Mouse (Mus musculus): ENCODE results near the gene Setx. TPM values are rescaled to one million over a fixed set of nuclear protein-coding genes. Genes with fewer than 3 reads are reported as not detected.
A peak's percentile ranks its signal among the peaks of the same experiment; 100 is the strongest.

Setx gene
- polyA plus RNA-seq, 1 experiment, result 16.8 TPM

DNA sequence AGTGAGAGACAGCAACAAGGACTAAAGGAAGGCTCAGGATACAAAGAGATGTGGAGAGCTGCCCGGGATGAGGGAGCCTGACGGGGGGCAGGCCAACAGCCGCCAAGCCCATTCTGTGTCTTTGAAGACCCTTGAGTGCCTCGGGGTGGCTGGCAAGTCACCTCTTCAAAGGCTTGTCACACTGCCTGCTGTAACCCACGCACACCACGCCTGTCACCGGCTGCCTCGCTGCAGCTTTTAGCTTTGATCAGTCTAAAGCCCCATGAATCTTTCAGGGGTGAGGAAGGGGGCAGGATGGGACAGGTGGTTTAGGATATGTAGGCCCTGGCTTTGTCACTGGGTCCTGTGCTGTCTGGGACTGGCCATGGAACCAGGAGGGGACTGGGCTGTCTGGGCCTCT is 82.2 kb downstream of the Setx start:
- WGBS, result 67% methylated on average over 8 of the region's 8 CpGs
- TF ChIP-seq POLR2A (IDR thresholded peaks at IDR 0.05; ENCODE audit: borderline replicate concordance, insufficient read depth, low read length) (no peak), CTCF (IDR thresholded peaks at IDR 0.05; ENCODE audit: borderline replicate concordance, insufficient read depth, low read depth, low read length) (no peak)
- Histone ChIP-seq H3K27ac (ENCODE audit: insufficient read depth, low read length) (no peak overlapping the region), H3K4me1 (ENCODE audit: control insufficient read depth, insufficient read depth, low read length) (peaks cover 18% of the 10 kb centered on the region), H3K4me3 (replicated peaks; ENCODE audit: insufficient read depth, low read depth, low read length) (no peak overlapping the region), H3K27me3 (ENCODE audit: control insufficient read depth, insufficient read depth, low read length) (no peaks in the 10 kb centered on the region)
- DNase-seq, result no peak

DNA sequence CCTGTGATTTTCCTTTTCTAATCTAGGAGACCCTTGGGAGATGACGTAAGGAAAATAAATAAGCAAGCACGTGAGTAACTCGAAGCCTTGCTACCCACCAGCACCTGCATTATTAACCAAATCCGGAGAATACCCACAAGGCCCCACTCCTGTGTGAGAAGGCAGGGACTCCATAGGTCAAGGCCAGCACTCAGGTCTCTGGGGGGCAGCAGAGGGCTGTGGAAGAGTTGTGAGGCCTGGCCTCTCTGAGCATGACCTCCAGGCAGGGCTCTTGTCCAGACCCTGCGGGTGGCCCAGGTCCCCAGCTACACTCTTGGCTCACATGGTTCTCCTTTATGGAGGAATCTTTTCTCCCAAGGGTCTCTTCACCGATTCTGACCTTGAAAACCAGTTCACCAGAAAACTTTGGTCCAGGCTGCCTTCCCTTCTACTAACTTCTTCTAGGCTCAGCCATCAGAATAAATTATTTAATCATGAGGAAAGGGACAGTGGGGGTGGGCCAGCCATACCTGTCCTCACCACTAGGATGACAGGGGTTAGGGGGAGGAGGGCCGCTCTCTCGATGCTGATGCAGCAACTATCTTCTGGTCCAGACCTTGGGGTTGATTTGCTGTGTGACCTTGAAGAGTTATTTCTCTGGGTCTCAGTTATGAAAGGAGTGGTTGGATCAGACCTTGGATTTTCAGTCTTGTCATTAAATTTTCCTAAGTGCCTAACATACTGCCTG is 92.5 kb downstream of the Setx start:
- TF ChIP-seq POLR2A (IDR thresholded peaks at IDR 0.05; ENCODE audit: borderline replicate concordance, insufficient read depth, low read length) (no peak), CTCF (IDR thresholded peaks at IDR 0.05; ENCODE audit: borderline replicate concordance, insufficient read depth, low read depth, low read length) (peak; percentile 83)
- Histone ChIP-seq H3K4me1 (ENCODE audit: control insufficient read depth, insufficient read depth, low read length) (peaks cover 28% of the 10 kb centered on the region), H3K27me3 (ENCODE audit: control insufficient read depth, insufficient read depth, low read length) (no peaks in the 10 kb centered on the region), H3K27ac (ENCODE audit: insufficient read depth, low read length) (peak overlapping the region; percentile 75; the same call in 1 of the 2 replicates), H3K4me3 (replicated peaks; ENCODE audit: insufficient read depth, low read depth, low read length) (no peak overlapping the region)
- peak; percentile 84 to 85 for DNase-seq
- WGBS, result 63% methylated on average over 8 of the region's 8 CpGs

DNA sequence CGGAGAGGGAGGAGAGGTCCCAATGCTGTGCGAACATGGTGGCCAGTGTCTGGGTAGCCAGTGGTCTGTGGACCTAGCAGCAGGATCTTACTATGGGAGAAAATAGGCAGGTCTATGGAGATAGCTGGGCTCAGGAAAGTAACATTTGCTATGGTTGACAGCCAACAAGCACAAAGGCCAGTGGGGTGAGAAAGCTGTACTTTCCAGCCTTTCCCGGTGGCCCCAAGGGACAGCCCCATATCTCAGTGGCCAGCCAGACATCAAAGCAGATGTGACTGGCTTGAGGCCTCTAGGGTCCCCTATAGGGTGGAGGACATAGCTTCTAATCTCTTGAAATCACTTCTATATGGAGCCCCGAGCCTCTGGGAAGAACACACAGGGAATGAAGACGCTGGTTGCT is 93.1 kb downstream of the Setx start:
- Histone ChIP-seq H3K27me3 (ENCODE audit: control insufficient read depth, insufficient read depth, low read length) (no peaks in the 10 kb centered on the region), H3K4me1 (ENCODE audit: control insufficient read depth, insufficient read depth, low read length) (peaks cover 29% of the 10 kb centered on the region), H3K27ac (ENCODE audit: insufficient read depth, low read length) (peak overlapping the region; percentile 75), H3K4me3 (replicated peaks; ENCODE audit: insufficient read depth, low read depth, low read length) (no peak overlapping the region)
- DNase-seq, result peak; percentile 43 to 58
- TF ChIP-seq POLR2A (IDR thresholded peaks at IDR 0.05; ENCODE audit: borderline replicate concordance, insufficient read depth, low read length), result no peak
- TF ChIP-seq CTCF (IDR thresholded peaks at IDR 0.05; ENCODE audit: borderline replicate concordance, insufficient read depth, low read depth, low read length), result no peak
- 65% methylated on average over 5 of the region's 5 CpGs for WGBS

DNA sequence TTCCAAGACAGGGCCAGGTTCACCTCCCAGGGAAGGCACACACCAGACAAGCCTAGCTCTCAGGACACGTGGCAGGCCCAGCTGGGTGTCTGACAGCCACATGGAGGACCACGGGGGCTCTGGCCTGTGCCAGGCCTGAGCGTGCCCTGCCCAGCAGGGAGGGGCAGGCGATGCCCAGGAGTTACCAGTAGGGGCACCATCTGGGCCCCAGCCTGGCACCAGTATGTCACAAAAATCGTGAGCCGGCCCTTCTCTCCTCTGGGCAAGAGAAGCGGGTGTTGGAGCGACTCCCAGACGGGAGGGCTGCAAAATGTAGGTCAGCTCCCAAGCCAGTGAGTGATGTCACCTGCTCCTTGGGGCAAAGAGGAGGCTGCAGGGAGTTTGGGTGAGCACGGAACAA is 93.9 kb downstream of the Setx start:
- WGBS, result 2% methylated on average over 10 of the region's 10 CpGs
- TF ChIP-seq POLR2A (IDR thresholded peaks at IDR 0.05; ENCODE audit: borderline replicate concordance, insufficient read depth, low read length), result no peak
- peak; percentile 62; the same call in 1 of the 2 replicates for TF ChIP-seq CTCF (IDR thresholded peaks at IDR 0.05; ENCODE audit: borderline replicate concordance, insufficient read depth, low read depth, low read length)
- peak overlapping the region; percentile 75 for H3K27ac ChIP-seq (ENCODE audit: insufficient read depth, low read length)
- no peak overlapping the region for H3K4me3 ChIP-seq (replicated peaks; ENCODE audit: insufficient read depth, low read depth, low read length)
- DNase-seq, result peak; percentile 99
- peaks cover 33% of the 10 kb centered on the region for H3K4me1 ChIP-seq (ENCODE audit: control insufficient read depth, insufficient read depth, low read length)
- no peaks in the 10 kb centered on the region for H3K27me3 ChIP-seq (ENCODE audit: control insufficient read depth, insufficient read depth, low read length)

DNA sequence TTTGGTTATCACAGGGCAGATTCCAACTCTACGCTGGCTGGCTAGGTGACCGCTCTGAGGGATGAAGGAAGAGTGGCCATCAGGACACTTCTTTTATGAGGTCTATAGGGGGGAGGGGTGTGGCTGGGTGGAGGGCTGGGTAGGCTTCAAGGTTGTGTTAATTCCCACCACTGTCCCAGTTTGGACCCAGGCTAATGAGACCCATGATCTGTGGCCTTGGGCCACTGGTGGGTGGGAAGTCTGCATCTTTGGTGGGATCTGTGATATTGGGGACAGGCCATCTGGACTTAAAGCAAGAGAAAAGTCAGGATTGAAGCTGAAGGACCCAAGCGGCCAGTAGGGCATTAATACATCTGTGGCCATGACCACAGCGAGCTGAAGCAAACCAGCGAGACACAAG is 94.8 kb downstream of the Setx start:
- Histone ChIP-seq H3K27ac (ENCODE audit: insufficient read depth, low read length) (no peak overlapping the region), H3K4me1 (ENCODE audit: control insufficient read depth, insufficient read depth, low read length) (peaks cover 42% of the 10 kb centered on the region), H3K4me3 (replicated peaks; ENCODE audit: insufficient read depth, low read depth, low read length) (no peak overlapping the region), H3K27me3 (ENCODE audit: control insufficient read depth, insufficient read depth, low read length) (no peaks in the 10 kb centered on the region)
- TF ChIP-seq CTCF (IDR thresholded peaks at IDR 0.05; ENCODE audit: borderline replicate concordance, insufficient read depth, low read depth, low read length), result no peak
- no peak for TF ChIP-seq POLR2A (IDR thresholded peaks at IDR 0.05; ENCODE audit: borderline replicate concordance, insufficient read depth, low read length)
- no peak for DNase-seq
- WGBS, result 92% methylated on average over 5 of the region's 5 CpGs

DNA sequence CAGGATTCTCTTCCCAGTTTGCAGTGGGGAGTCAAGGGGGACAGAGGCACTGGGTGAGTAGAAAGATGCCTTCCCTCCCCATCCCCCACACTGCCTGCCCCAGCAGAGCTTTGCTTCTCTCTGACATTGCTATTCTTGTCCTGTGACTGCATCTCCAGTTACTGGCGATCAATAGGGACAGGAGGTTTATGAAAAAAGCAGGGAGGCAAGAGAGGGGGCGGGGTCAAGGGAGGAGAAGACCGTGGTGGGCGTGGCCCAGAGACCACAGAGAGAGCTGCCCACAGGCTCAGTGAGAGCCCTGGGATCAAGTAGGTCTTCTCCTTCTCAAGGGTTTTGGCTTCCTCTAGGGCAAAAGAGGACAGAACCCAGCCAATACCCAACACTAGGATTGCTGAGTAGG is 98.3 kb downstream of the Setx start:
- TF ChIP-seq CTCF (IDR thresholded peaks at IDR 0.05; ENCODE audit: borderline replicate concordance, insufficient read depth, low read depth, low read length), result no peak

DNA sequence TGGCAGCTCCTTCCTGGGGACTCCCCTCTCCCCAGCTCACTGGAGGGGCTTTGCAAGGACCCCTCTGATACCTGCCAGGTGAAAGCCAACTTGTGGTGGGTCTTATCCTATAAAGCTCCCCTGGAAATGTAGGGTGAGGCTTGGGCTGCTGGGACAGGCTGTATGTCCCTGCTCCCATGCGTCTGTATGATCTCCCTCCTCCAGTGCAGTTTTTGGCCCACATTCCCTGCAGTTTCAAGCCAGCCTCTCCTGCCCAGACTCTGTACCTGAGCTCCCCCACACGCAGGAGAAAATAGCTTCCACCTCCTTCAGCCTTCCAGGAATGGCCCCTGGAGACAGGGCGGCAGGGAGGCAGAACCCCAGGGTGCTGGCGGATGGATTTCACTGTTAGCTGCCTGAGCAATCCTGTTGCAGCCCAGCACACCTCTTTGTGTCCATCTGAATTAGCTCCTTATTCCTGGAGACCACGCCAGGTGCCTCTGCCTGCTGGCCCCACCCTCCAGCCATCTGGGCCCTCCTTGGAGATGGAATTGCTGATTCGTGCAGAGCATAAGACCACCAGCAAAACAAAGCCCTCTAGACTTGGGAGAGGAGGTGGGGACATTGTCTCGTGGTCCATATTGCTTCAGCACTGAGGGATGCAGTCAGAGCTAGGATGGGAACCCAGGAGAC is 99.7 kb downstream of the Setx start:
- TF ChIP-seq CTCF (IDR thresholded peaks at IDR 0.05; ENCODE audit: borderline replicate concordance, insufficient read depth, low read depth, low read length) (no peak), POLR2A (IDR thresholded peaks at IDR 0.05; ENCODE audit: borderline replicate concordance, insufficient read depth, low read length) (no peak)
- H3K27ac ChIP-seq (ENCODE audit: insufficient read depth, low read length), result no peak overlapping the region
- H3K4me1 ChIP-seq (ENCODE audit: control insufficient read depth, insufficient read depth, low read length), result peaks cover 40% of the 10 kb centered on the region
- DNase-seq, result peak in 1 of 2 experiments; percentile 55
- H3K4me3 ChIP-seq (replicated peaks; ENCODE audit: insufficient read depth, low read depth, low read length), result no peak overlapping the region
- H3K27me3 ChIP-seq (ENCODE audit: control insufficient read depth, insufficient read depth, low read length), result no peaks in the 10 kb centered on the region
- 27% methylated on average over 7 of the region's 7 CpGs for WGBS

More for the DNA sequence above, 98.3 kb downstream of the Setx start:
- Histone ChIP-seq H3K27ac (ENCODE audit: insufficient read depth, low read length) (no peak overlapping the region), H3K27me3 (ENCODE audit: control insufficient read depth, insufficient read depth, low read length) (no peaks in the 10 kb centered on the region), H3K4me1 (ENCODE audit: control insufficient read depth, insufficient read depth, low read length) (peaks cover 47% of the 10 kb centered on the region), H3K4me3 (replicated peaks; ENCODE audit: insufficient read depth, low read depth, low read length) (no peak overlapping the region)
- no peak for DNase-seq
- 38% methylated on average over 4 of the region's 4 CpGs for WGBS

DNA sequence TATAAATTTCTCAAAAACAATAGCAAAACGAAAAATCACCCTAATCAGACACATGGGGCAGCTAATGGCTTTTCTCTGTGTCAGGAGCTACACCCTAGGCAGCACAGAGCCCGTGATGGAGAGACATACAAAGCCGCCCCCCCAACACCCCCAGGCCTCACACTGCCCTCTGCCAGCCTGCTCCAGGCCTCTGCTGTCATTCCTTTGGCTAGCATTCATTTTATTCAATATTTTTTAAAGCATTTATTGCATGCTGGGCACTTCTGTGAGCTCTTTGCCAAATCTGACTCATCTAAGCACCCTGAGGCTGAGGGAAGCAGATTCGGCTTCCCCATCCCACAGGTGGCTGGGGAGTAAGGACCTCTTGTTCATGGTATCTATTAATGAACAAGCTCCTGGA is 102.7 kb downstream of the Setx start:
- WGBS, result 47% methylated on average over 4 of the region's 4 CpGs
- peaks cover 45% of the 10 kb centered on the region for H3K4me1 ChIP-seq (ENCODE audit: control insufficient read depth, insufficient read depth, low read length)
- DNase-seq, result peak in 1 of 2 experiments; percentile 52
- TF ChIP-seq POLR2A (IDR thresholded peaks at IDR 0.05; ENCODE audit: borderline replicate concordance, insufficient read depth, low read length), result no peak
- TF ChIP-seq CTCF (IDR thresholded peaks at IDR 0.05; ENCODE audit: borderline replicate concordance, insufficient read depth, low read depth, low read length), result no peak
- H3K4me3 ChIP-seq (replicated peaks; ENCODE audit: insufficient read depth, low read depth, low read length), result no peak overlapping the region
- no peaks in the 10 kb centered on the region for H3K27me3 ChIP-seq (ENCODE audit: control insufficient read depth, insufficient read depth, low read length)
- H3K27ac ChIP-seq (ENCODE audit: insufficient read depth, low read length), result no peak overlapping the region

Data from cerebellum, adult 2 months (tissue).